ENCODE assay signal across 34 mouse cellular contexts in genomic region chr5:135666890-135667289, GRCm38 (mm10).
"Had no signal": no experiment of that assay in that cellular context is flagged by ENCODE, and none has a peak within 500 bp of the region (broad histone marks: within the 10 kb centered on the region; RNA-seq: fewer than 3 reads in every experiment).

No protein-coding gene starts in this region.

- H3K4me2 ChIP-seq: heart, embryonic 11.5 days; heart, embryonic 12.5 days; heart, embryonic 13.5 days; heart, embryonic 15.5 days; hindbrain, embryonic 12.5 days; hindbrain, embryonic 13.5 days; hindbrain, embryonic 14.5 days; hindbrain, embryonic 15.5 days; intestine, embryonic 15.5 days; kidney, embryonic 15.5 days had no signal

- H3K27ac ChIP-seq: heart, embryonic 10.5 days; heart, embryonic 13.5 days; heart, embryonic 15.5 days; hindbrain, embryonic 10.5 days; hindbrain, embryonic 12.5 days; hindbrain, embryonic 13.5 days; hindbrain, embryonic 14.5 days; hindbrain, embryonic 15.5 days; hindbrain, postnatal 0 days; intestine, embryonic 15.5 days; kidney, embryonic 15.5 days; kidney, postnatal 0 days; left cerebral cortex, adult 2 months had no signal

- H3K4me1 ChIP-seq: heart, embryonic 12.5 days; heart, embryonic 13.5 days; heart, embryonic 15.5 days; hindbrain, embryonic 12.5 days; hindbrain, embryonic 13.5 days; hindbrain, embryonic 15.5 days had no signal

- H3K36me3 ChIP-seq: heart, embryonic 10.5 days; heart, embryonic 12.5 days; heart, embryonic 13.5 days; heart, embryonic 15.5 days; hindbrain, embryonic 10.5 days; hindbrain, embryonic 12.5 days; hindbrain, embryonic 13.5 days; hindbrain, embryonic 15.5 days; intestine, embryonic 15.5 days; kidney, embryonic 15.5 days had no signal

- H3K27me3 ChIP-seq: heart, embryonic 12.5 days; heart, embryonic 13.5 days; heart, embryonic 15.5 days; hindbrain, embryonic 12.5 days; hindbrain, embryonic 13.5 days; hindbrain, embryonic 15.5 days; intestine, embryonic 15.5 days; kidney, embryonic 15.5 days had no signal

- H3K4me3 ChIP-seq: heart, embryonic 10.5 days; heart, embryonic 12.5 days; heart, embryonic 13.5 days; heart, embryonic 15.5 days; hindbrain, embryonic 10.5 days; hindbrain, embryonic 12.5 days; hindbrain, embryonic 13.5 days; hindbrain, embryonic 15.5 days; intestine, embryonic 15.5 days; kidney, embryonic 15.5 days; left cerebral cortex, adult 2 months had no signal

- H3K9me3 ChIP-seq: heart, embryonic 10.5 days; heart, embryonic 15.5 days; hindbrain, embryonic 12.5 days; hindbrain, embryonic 13.5 days; intestine, embryonic 15.5 days; kidney, embryonic 15.5 days had no signal

- DNase-seq: heart, postnatal 10 days; heart, postnatal 14 days; heart, postnatal 36 days; heart, postnatal 4 days; kidney, adult 11 months; kidney, adult 18-20 months; kidney, adult 8-10 months; kidney, adult 9 months; kidney, postnatal 10 days; kidney, postnatal 14 days; kidney, postnatal 25 days; kidney, postnatal 36 days; kidney, postnatal 4 days; layer of hippocampus, adult 9-11 months; layer of hippocampus, postnatal 36 days had no signal

- H3K9ac ChIP-seq: heart, embryonic 12.5 days; heart, embryonic 13.5 days; heart, embryonic 15.5 days; hindbrain, embryonic 12.5 days; hindbrain, embryonic 13.5 days; hindbrain, embryonic 14.5 days; hindbrain, embryonic 15.5 days; intestine, embryonic 15.5 days; kidney, embryonic 15.5 days had no signal

- ATAC-seq: hindbrain, embryonic 16.5 days; hindbrain, postnatal 0 days; inflammation-experienced regulatory T-cells, adult 6 months; intestine, embryonic 15.5 days; intestine, embryonic 16.5 days; intestine, postnatal 0 days had no signal
